Mouse (Mus musculus) midbrain, postnatal 0 days (tissue): ENCODE results near the gene Hist2h2ab. TPM values are rescaled to one million over a fixed set of nuclear protein-coding genes. Genes with fewer than 3 reads are reported as not detected.
"Not testable (repeated sequence)": the region's sequence is repeated elsewhere in the genome, so short reads cannot be mapped to it uniquely, and the experiment has no call there.

Source experiments
- ATAC-seq: fragments of 200-750 bp; cut with Nextera tagmentation; 2 replicates; pipeline ENCODE4 v1.8.0; 2017; ENCODE audit warnings: moderate number of reproducible peaks, mild to moderate bottlenecking, moderate TSS enrichment, moderate library complexity; ENCODE audit not compliant: low FRiP score
- DNase-seq: peaks from one replicate; pipeline ENCODE4 v3.0.0-alpha.2; 2015; ENCODE audit warnings: low spot score
- H3K27ac ChIP-seq: fragments of 300-500 bp; sonication (generic); 2 replicates; pipeline ENCODE4 v1.5.1; 2014; ENCODE audit warnings: low read depth, mild to moderate bottlenecking, low read length, mixed read lengths
- H3K27me3 ChIP-seq: fragments of 300-500 bp; sonication (generic); 2 replicates; pipeline ENCODE4 v1.6.1; 2014; ENCODE audit warnings: low read length, control low read depth, mixed read lengths; ENCODE audit not compliant: insufficient read depth
- H3K36me3 ChIP-seq: fragments of 300-500 bp; sonication (generic); 2 replicates; pipeline ENCODE4 v1.6.1; 2014; ENCODE audit warnings: low read length, control low read depth, mixed read lengths; ENCODE audit not compliant: insufficient read depth
- H3K4me1 ChIP-seq: fragments of 300-500 bp; sonication (generic); 2 replicates; pipeline ENCODE4 v1.6.1; 2014; ENCODE audit warnings: mild to moderate bottlenecking, control low read depth, antibody characterized with exemption, low read length, mixed read lengths; ENCODE audit not compliant: insufficient read depth
- H3K4me2 ChIP-seq: fragments of 300-500 bp; sonication (generic); 2 replicates; pipeline ENCODE4 v1.6.1; 2014; ENCODE audit warnings: low read depth, mild to moderate bottlenecking, low read length, mixed read lengths; ENCODE audit not compliant: poor library complexity, severe bottlenecking
- H3K4me3 ChIP-seq: fragments of 300-500 bp; sonication (generic); 2 replicates; pipeline ENCODE4 v1.5.1; 2014; ENCODE audit warnings: low read depth, mild to moderate bottlenecking, low read length, moderate library complexity
- H3K9ac ChIP-seq: fragments of 300-500 bp; sonication (generic); replicated peaks from 2 replicates; pipeline ENCODE4 v1.6.1; 2014; ENCODE audit warnings: mild to moderate bottlenecking, low read length, moderate library complexity, mixed read lengths; ENCODE audit not compliant: poor library complexity, severe bottlenecking
- H3K9me3 ChIP-seq: fragments of 300-500 bp; sonication (generic); 2 replicates; pipeline ENCODE4 v1.6.1; 2016; ENCODE audit warnings: low read length, control low read depth
- CTCF ChIP-seq: IDR thresholded peaks from 2 replicates; pipeline ENCODE4 v1.5.1; 2016; ENCODE audit warnings: antibody characterized with exemption, mild to moderate bottlenecking
- WGBS: fragments of 180-500 bp; shearing (Covaris S2); extraction: QIAGEN DNeasy Blood & Tissue Kit; methylation state at CpG from one replicate; pipeline ENCODE4 v1.1.7; 2014; 5-methylcytosine and 5-hydroxymethylcytosine counted together
- polyA plus RNA-seq: library from polyadenylated mRNA; unstranded; fragments of >200 nt; fragmentation: Nextera tagmentation; extraction: Ambion mirVana; gene quantifications from 2 replicates; pipeline ENCODE4 v1.2.1, GENCODE M21; 2015
- total RNA-seq: library from RNA; depleted of rRNA; stranded (reverse); fragments of >200 nt; gene quantifications from 2 replicates; pipeline ENCODE4 v1.2.3, GENCODE M21; 2014

The Hist2h2ab gene
- total and polyA plus RNA-seq, 2 experiments from 2014 or later, result 144 TPM; not detected in 1

DNA sequence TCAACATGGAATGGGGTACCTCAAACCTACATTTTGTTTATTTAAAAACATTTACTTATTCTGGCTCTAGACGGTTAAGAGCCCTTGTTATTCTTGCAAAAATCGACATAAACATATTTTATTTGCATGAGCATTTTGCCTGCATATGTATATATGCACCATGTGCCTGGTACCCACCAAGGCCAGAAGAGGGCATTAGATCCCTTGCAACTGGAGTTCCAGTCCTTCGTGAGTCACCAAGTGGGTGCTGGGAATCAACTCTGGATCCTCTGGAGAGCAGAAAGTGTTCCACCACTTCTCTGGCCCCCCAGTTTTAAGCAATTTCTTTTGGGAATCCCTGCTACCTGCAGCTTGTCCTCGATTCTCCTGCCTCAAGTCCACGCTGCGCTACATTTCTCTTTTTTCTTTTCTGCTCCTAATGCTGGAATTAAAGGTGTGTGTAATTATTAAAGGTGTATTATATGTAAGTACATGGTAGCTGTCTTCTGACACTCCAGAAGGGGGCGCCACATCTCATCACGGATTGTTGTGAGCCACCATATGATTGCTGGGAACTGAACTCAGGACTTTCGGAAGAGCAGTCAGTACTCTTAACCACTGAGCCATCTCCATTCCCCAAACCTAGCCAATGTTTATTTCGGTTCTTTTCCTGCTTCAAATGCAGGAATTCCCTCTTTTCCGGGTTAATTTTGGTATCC is 23.9 kb upstream of the Hist2h2ab start:
- Histone ChIP-seq H3K4me1 (peaks cover 8% of the 10 kb centered on the region; the same call in 1 of the 2 replicates), H3K4me3 (no peak overlapping the region), H3K27ac (no peak overlapping the region), H3K9me3 (no peaks in the 10 kb centered on the region), H3K36me3 (peaks cover 24% of the 10 kb centered on the region), H3K9ac (no peak overlapping the region), H3K27me3 (no peaks in the 10 kb centered on the region), H3K4me2 (no peak overlapping the region)
- ATAC-seq, result no peak
- WGBS, result 94% methylated on average over 11 of the region's 11 CpGs
- no peak for DNase-seq
- peak; percentile 56 for TF ChIP-seq CTCF

DNA sequence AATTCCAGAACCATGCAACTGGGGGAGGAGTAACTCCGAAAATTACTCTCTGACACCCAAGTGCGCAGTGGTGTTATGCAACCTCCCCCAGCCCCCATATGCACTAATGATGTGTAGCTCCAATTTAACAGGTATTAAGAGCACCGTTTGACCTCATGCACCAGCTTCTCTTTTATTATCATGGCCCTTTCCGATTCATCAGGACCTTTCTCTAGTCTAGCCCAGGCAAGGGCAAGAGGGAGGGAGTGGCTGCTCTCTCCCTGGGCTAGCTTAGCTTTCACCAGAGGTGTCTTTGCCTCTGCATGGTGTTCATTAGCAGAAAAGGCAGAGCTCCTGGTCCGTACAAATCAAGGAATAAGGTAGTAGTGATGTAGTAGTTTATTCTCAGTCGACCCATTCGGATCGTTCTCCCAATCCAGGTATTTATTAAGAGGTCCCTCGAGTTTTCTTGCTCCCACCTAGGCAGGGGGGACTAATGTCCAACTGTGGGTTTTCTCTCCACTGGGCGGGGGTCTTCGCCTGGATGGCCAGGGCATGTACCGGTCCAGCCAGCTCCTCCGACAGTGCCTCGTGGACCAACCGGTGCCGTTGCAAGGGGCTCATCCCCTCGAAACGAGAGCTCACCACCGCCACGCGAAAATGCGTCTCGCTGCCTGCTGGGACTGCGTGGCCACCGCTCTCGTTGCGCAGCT is 23.1 kb upstream of the Hist2h2ab start:
- DNase-seq (no peak), ATAC-seq (peak; percentile 8; the same call in 1 of the 2 replicates)
- no peak for TF ChIP-seq CTCF

DNA sequence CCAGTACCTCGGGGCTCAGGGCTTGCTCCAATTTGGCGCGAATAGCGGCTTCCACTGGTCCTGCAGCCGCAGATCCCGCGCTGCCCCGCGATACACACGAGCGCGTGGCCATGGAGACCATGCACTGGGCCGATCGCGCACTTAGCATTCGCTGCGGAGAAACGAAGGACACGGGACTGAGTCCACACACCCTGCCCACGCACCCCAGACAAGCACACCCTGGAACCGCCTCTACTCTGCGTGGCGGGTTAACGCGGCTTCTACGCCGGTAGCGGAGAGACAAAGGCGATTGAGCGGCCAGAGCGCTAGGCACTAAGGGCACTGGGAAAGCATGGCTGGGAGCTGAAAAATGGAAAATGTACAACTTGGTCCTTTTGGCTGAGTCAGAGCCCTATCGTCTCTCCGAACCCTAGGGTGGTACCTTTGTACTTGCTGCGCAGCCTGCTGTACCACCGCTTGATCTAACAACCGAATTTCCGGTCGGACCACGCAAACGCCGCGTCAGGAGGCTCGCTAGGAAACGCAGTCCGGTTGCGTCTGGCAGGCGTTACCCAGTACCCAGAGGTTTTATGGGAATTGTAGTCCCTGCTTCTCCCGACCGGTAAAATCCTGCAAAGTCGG is 22.4 kb upstream of the Hist2h2ab start:
- Histone ChIP-seq H3K4me2 (peak overlapping the region; percentile 92), H3K9me3 (no peaks in the 10 kb centered on the region), H3K27ac (peak overlapping the region; percentile 100), H3K27me3 (no peaks in the 10 kb centered on the region), H3K36me3 (peaks cover 24% of the 10 kb centered on the region), H3K4me1 (peaks cover 8% of the 10 kb centered on the region; the same call in 1 of the 2 replicates), H3K9ac (peak overlapping the region; percentile 86), H3K4me3 (peak overlapping the region; percentile 59)
- DNase-seq, result peak; percentile 97
- peak; percentile 44 for TF ChIP-seq CTCF
- ATAC-seq, result peak; percentile 93
- under 1% methylated on average over 50 of the region's 50 CpGs for WGBS

More for the DNA sequence above, 23.1 kb upstream of the Hist2h2ab start:
- Histone ChIP-seq H3K4me1 (peaks cover 8% of the 10 kb centered on the region; the same call in 1 of the 2 replicates), H3K27me3 (no peaks in the 10 kb centered on the region), H3K4me2 (peak overlapping the region; percentile 92), H3K9me3 (no peaks in the 10 kb centered on the region), H3K27ac (peak overlapping the region; percentile 100), H3K36me3 (peaks cover 24% of the 10 kb centered on the region), H3K4me3 (peak overlapping the region; percentile 59), H3K9ac (peak overlapping the region; percentile 86)
- WGBS, result 19% methylated on average over 27 of the region's 27 CpGs

DNA sequence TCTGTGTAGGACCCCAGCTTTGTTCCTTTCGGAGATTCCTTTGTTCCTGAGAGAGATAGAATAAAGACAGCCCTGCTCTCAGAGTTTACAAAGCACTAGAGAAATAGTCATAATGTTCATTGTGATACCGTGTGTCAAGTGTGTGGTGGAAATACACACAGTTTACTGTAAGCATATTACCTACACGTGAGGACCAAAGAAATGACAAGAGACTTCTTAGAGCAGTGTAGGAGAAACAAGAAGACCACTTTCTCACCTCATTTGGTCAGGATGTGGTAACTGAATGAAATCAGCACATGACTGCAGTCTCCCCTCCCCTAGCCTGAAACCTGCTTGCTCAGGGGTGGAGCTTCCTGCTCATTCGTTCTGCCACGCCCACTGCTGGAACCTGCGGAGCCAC is 21.5 kb upstream of the Hist2h2ab start:
- peaks cover 8% of the 10 kb centered on the region; the same call in 1 of the 2 replicates for H3K4me1 ChIP-seq
- ATAC-seq, result peak; percentile 38; the same call in 1 of the 2 replicates
- no peak for TF ChIP-seq CTCF
- 7% methylated on average over 6 of the region's 6 CpGs for WGBS
- H3K9me3 ChIP-seq, result no peaks in the 10 kb centered on the region
- peak overlapping the region; percentile 92 for H3K4me2 ChIP-seq
- H3K36me3 ChIP-seq, result peaks cover 14% of the 10 kb centered on the region
- H3K27ac ChIP-seq, result peak overlapping the region; percentile 100
- H3K4me3 ChIP-seq, result peak overlapping the region; percentile 59; the same call in 1 of the 2 replicates
- H3K27me3 ChIP-seq, result no peaks in the 10 kb centered on the region
- H3K9ac ChIP-seq, result peak overlapping the region; percentile 20
- peak; percentile 47 for DNase-seq

DNA sequence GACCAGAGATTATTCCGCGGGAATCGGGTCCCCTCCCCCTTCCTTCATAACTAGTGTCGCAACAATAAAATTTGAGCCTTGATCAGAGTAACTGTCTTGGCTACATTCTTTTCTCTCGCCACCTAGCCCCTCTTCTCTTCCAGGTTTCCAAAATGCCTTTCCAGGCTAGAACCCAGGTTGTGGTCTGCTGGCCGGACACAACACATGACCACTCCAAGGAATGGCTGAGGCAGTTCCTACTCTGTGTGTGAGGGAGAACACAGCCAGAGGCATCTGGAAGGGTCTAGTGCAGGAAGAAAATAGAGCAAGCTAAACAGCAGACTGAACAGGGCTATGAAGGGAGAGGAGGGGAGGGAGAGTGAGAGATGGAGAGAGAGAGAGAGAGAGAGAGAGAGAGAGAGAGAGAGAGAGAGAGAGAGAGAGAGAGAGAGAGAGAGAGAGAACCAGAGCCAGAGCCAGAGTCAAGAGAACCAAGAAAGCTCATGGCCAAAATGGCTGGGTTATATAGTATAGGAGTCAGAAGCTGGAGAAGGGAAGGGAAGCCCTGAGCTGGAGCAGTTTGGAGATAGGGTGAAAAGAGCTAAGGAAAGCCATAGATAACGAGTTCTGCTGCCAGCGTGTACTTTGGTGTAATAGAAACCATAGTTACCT is 20.9 kb upstream of the Hist2h2ab start:
- H3K36me3 ChIP-seq, H3K27me3 ChIP-seq, H3K9me3 ChIP-seq, H3K4me1 ChIP-seq, DNase-seq, H3K9ac ChIP-seq, ATAC-seq, H3K4me3 ChIP-seq: not testable (repeated sequence)
- Histone ChIP-seq H3K4me2 (peak overlapping the region; percentile 30; the same call in 1 of the 2 replicates), H3K27ac (0 out of 2 replicates have a peak overlapping the region, but pooled peaks have one; percentile 18)
- 31% methylated on average over 7 of the region's 8 CpGs for WGBS
